9 mouse cellular contexts compared by ENCODE assay signal in the genomic region with DNA sequence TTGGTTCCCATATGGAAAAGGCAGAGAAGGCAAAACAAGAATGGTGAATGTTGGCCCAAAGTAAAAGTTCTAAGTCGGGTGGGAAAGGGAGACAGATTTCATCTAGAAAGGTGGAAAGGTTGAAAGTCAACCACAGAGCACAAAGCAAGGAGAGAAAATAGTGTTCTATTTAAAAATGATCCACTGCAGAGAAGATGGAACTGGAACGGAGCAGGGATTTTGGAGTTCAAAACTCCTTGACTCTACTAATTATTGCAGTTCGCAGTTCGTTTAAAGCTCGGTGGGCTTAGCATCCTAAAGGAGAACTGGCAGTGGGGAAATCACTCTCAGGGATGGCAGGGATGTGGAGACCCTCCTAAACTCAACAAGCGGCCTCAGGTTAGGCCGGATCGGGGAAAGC. TPM values are rescaled to one million over a fixed set of nuclear protein-coding genes. Genes with fewer than 3 reads are reported as not detected.
A peak's percentile ranks its signal among the peaks of the same experiment; 100 is the strongest.
DNase-seq lines count a peak whose midpoint lies in the region; ATAC-seq and TF ChIP-seq lines count a peak whose summit lies in the region.
"Had no signal": no experiment of that assay in that cellular context is flagged by ENCODE, and none has a peak within 500 bp of the region (broad histone marks: within the 10 kb centered on the region; RNA-seq: fewer than 3 reads in every experiment).

No protein-coding gene starts in this region.

- no peak for TF ChIP-seq CTCF in bone marrow macrophage, adult 2 months (IDR thresholded peaks at IDR 0.05; ENCODE audit: low read depth, low read length)

- no peak for ATAC-seq in heart, embryonic 13.5 days (ENCODE audit: extremely low read depth, insufficient number of reproducible peaks, low FRiP score, low TSS enrichment)
- no peak for ATAC-seq in hindbrain, embryonic 12.5 days (ENCODE audit: low FRiP score)
- ATAC-seq in midbrain, embryonic 11.5 days (ENCODE audit: low FRiP score), result no peak
- ATAC-seq: inflammation-experienced regulatory T-cells, adult 6 months had no signal

- no peak for DNase-seq in heart, adult 8-10 months (ENCODE audit: low spot score)
- peak; percentile 93 for DNase-seq in midbrain, embryonic 11.5 days (ENCODE audit: low spot score, missing footprints)
- DNase-seq in thymus, postnatal 25 days, result no peak
- no peak for DNase-seq in right cerebral cortex, adult 2 months (ENCODE audit: low spot score in 2 of 2)
- DNase-seq in left cerebral cortex, adult 9 months (ENCODE audit: low spot score in 2 of 2), result no peak

- peak overlapping the region; percentile 67 for H3K4me3 ChIP-seq in heart, embryonic 13.5 days
- H3K4me3 ChIP-seq in bone marrow macrophage, adult 2 months (ENCODE audit: insufficient read depth, low read length), result peak overlapping the region; percentile 64
- H3K4me3 ChIP-seq in hindbrain, embryonic 12.5 days, result peak overlapping the region; percentile 79
- H3K4me3 ChIP-seq in midbrain, embryonic 11.5 days (ENCODE audit: low read depth, low read length), result peak overlapping the region; percentile 58

- no peak for TF ChIP-seq POLR2A in bone marrow macrophage, adult 2 months (IDR thresholded peaks at IDR 0.05; ENCODE audit: borderline replicate concordance, low read depth, low read length)

- H3K27ac ChIP-seq in heart, embryonic 13.5 days (replicated peaks), result no peak overlapping the region
- no peak overlapping the region for H3K27ac ChIP-seq in bone marrow macrophage, adult 2 months (ENCODE audit: insufficient read depth, low read depth, low read length)
- no peak overlapping the region for H3K27ac ChIP-seq in hindbrain, embryonic 12.5 days
- no peak overlapping the region for H3K27ac ChIP-seq in midbrain, embryonic 11.5 days (ENCODE audit: low read depth, low read length)

- peaks cover 25% of the 10 kb centered on the region for H3K27me3 ChIP-seq in heart, embryonic 13.5 days (replicated peaks)
- peaks cover 11% of the 10 kb centered on the region for H3K27me3 ChIP-seq in hindbrain, embryonic 12.5 days
- H3K27me3 ChIP-seq in midbrain, embryonic 11.5 days (ENCODE audit: control insufficient read depth, insufficient read depth, low read length), result peaks cover 7% of the 10 kb centered on the region; the same call in 1 of the 2 replicates

- no peaks in the 10 kb centered on the region for H3K9me3 ChIP-seq in heart, embryonic 13.5 days
- 0 out of 2 replicates have a peak, but pooled peaks cover 5% of the 10 kb centered on the region for H3K9me3 ChIP-seq in hindbrain, embryonic 12.5 days (replicated peaks)
- H3K9me3 ChIP-seq in midbrain, embryonic 11.5 days (ENCODE audit: control insufficient read depth, low read length), result no peaks in the 10 kb centered on the region

- H3K4me1 ChIP-seq in heart, embryonic 13.5 days, result peaks cover 24% of the 10 kb centered on the region
- no peaks in the 10 kb centered on the region for H3K4me1 ChIP-seq in bone marrow macrophage, adult 2 months (ENCODE audit: control insufficient read depth, insufficient read depth, low read length)
- 0 out of 2 replicates have a peak, but pooled peaks cover 9% of the 10 kb centered on the region for H3K4me1 ChIP-seq in hindbrain, embryonic 12.5 days
- 0 out of 2 replicates have a peak, but pooled peaks cover 2% of the 10 kb centered on the region for H3K4me1 ChIP-seq in midbrain, embryonic 11.5 days (ENCODE audit: control insufficient read depth, insufficient read depth, low read length)

- no peaks in the 10 kb centered on the region for H3K36me3 ChIP-seq in heart, embryonic 13.5 days
- no peaks in the 10 kb centered on the region for H3K36me3 ChIP-seq in hindbrain, embryonic 12.5 days
- no peaks in the 10 kb centered on the region for H3K36me3 ChIP-seq in midbrain, embryonic 11.5 days (ENCODE audit: control insufficient read depth, insufficient read depth, low read length)

- 7% methylated on average over 8 of the region's 8 CpGs for WGBS in heart, embryonic 13.5 days
- 6% methylated on average over 8 of the region's 8 CpGs for WGBS in hindbrain, embryonic 12.5 days
- 5% methylated on average over 8 of the region's 8 CpGs for WGBS in midbrain, embryonic 11.5 days

- peak overlapping the region; percentile 86 for H3K9ac ChIP-seq in heart, embryonic 13.5 days
- H3K9ac ChIP-seq in hindbrain, embryonic 12.5 days, result peak overlapping the region; percentile 82
- peak overlapping the region; percentile 62 for H3K9ac ChIP-seq in midbrain, embryonic 11.5 days (ENCODE audit: low read length)

- peak overlapping the region; percentile 97 for H3K4me2 ChIP-seq in heart, embryonic 13.5 days
- peak overlapping the region; percentile 89 for H3K4me2 ChIP-seq in hindbrain, embryonic 12.5 days (replicated peaks)
- H3K4me2 ChIP-seq in midbrain, embryonic 11.5 days, result peak overlapping the region; percentile 70

RNA-seq across cellular contexts. Expression of gene Slc2a13, which starts 1.1 kb away (rescaled TPM):
- polyA plus RNA-seq in heart, embryonic 13.5 days (2015; fragmentation: Nextera tagmentation; extraction: Ambion mirVana), result 0.85 and 0.99 TPM in 2 replicates
- total RNA-seq in heart, adult 8-10 months (2022), result 1 to 10 TPM in 3 of 4 experiments, under 1 TPM in 1; 0.97 to 1.4 (median 1.2) TPM
- polyA plus RNA-seq in bone marrow macrophage, adult 2 months (2012; ENCODE audit: insufficient read depth, insufficient read length, missing spikeins), result 0.17 TPM in 1 of 2 replicates, not detected in the other
- polyA plus RNA-seq in hindbrain, embryonic 12.5 days (2016; fragmentation: Nextera tagmentation; extraction: Ambion mirVana), result 3.0 and 3.3 TPM in 2 replicates
- polyA plus RNA-seq in midbrain, embryonic 11.5 days (2014; fragmentation: Nextera tagmentation; extraction: Ambion mirVana), result 1.7 and 1.9 TPM in 2 replicates
- polyA plus RNA-seq: inflammation-experienced regulatory T-cells, adult 6 months had no signal
